Mouse (Mus musculus): ENCODE data around the gene Capn7. TPM values are rescaled to one million over a fixed set of nuclear protein-coding genes. Genes with fewer than 3 reads are reported as not detected.
A peak's percentile ranks its signal among the peaks of the same experiment; 100 is the strongest.

Gene Capn7
- total RNA-seq, 2 experiments from 2014 or later: 37.6 to 41.5 TPM

GRCm38 (mm10) chr14:31412651-31413056 is 76.2 kb downstream of the Capn7 start:
- no peak for DNase-seq (ENCODE audit: low spot score in 2 of 2)

- DNase-seq (ENCODE audit: low spot score in 2 of 2): no peak
These were observed 77.1 kb downstream of the Capn7 start for GRCm38 (mm10) chr14:31413475-31414086.

- DNase-seq (ENCODE audit: low spot score in 2 of 2): no peak
These were observed 78.0 kb downstream of the Capn7 start for GRCm38 (mm10) chr14:31414235-31414966.

- DNase-seq (ENCODE audit: low spot score in 2 of 2): no peak
These were observed 78.5 kb downstream of the Capn7 start for GRCm38 (mm10) chr14:31414967-31415376.

- no peak for DNase-seq (ENCODE audit: low spot score in 2 of 2)
These were observed 80.0 kb downstream of the Capn7 start for GRCm38 (mm10) chr14:31416411-31416810.

GRCm38 (mm10) chr14:31416835-31417549 is 80.6 kb downstream of the Capn7 start:
- no peak for DNase-seq (ENCODE audit: low spot score in 2 of 2)

GRCm38 (mm10) chr14:31419279-31419678 is 82.8 kb downstream of the Capn7 start:
- no peak for DNase-seq (ENCODE audit: low spot score in 2 of 2)

- no peak for DNase-seq (ENCODE audit: low spot score in 2 of 2)
These were observed 83.7 kb downstream of the Capn7 start for GRCm38 (mm10) chr14:31420135-31420534.

- DNase-seq (ENCODE audit: low spot score in 2 of 2): no peak
These were observed 84.1 kb downstream of the Capn7 start for GRCm38 (mm10) chr14:31420562-31420961.

GRCm38 (mm10) chr14:31420985-31421384 is 84.5 kb downstream of the Capn7 start:
- peak in 1 of 2 experiments; percentile 0 for DNase-seq (ENCODE audit: low spot score in 2 of 2)

Other genes with a start within 250 kb of the Capn7 start
- 10 to 100 TPM; 26.9 to 30.3 TPM for gene Smim4, start 207.7 kb upstream of the Capn7 start, total RNA-seq (2021)
- 10 to 100 TPM; 11.0 to 11.5 TPM for gene Nt5dc2, start 205.6 kb upstream of the Capn7 start, total RNA-seq (2021)
- gene Stab1, start 168.0 kb upstream of the Capn7 start, total RNA-seq (2021): 10 to 100 TPM; 15.6 to 16.2 TPM
- 1 to 10 TPM; 2.0 to 3.5 TPM for gene Tnnc1, start 128.3 kb upstream of the Capn7 start, total RNA-seq (2021)
- gene Nisch, start 119.7 kb upstream of the Capn7 start, total RNA-seq (2021): 100 to 1,000 TPM; 434 to 437 TPM
- gene Sema3g, start 118.8 kb upstream of the Capn7 start, total RNA-seq (2021): 1 to 10 TPM; 5.2 to 5.7 TPM
- 1 to 10 TPM; 3.7 to 3.8 TPM for gene Phf7, start 85.3 kb upstream of the Capn7 start, total RNA-seq (2021)
- gene Bap1, start 85.2 kb upstream of the Capn7 start, total RNA-seq (2021): 100 to 1,000 TPM; 137 to 140 TPM
- gene Dnah1, start 12.7 kb upstream of the Capn7 start, total RNA-seq (2021): 1 to 10 TPM; 3.7 to 4.9 TPM
- gene Sh3bp5, start 99.4 kb downstream of the Capn7 start, total RNA-seq (2021): 100 to 1,000 TPM; 158 to 165 TPM
- 10 to 100 TPM; 19.1 to 20.3 TPM for gene Eaf1, start 157.8 kb downstream of the Capn7 start, total RNA-seq (2021)
- 10 to 100 TPM; 28.3 to 29.6 TPM for gene Mettl6, start 158.4 kb downstream of the Capn7 start, total RNA-seq (2021)